Mouse (Mus musculus) olfactory bulb, adult 2 months (tissue): ENCODE measurements around the gene Chn2. TPM values are rescaled to one million over a fixed set of nuclear protein-coding genes. Genes with fewer than 3 reads are reported as not detected.

ENCODE experiments used
- H3K27ac ChIP-seq: fragments of 200-500 bp; 2 replicates; pipeline ENCODE4 v1.5.1; 2012; ENCODE audit warnings: low read depth, low read length; ENCODE audit not compliant: insufficient read depth
- H3K4me1 ChIP-seq: fragments of 200-500 bp; 2 replicates; pipeline ENCODE4 v1.6.1; 2012; ENCODE audit warnings: low read length; ENCODE audit not compliant: control insufficient read depth, insufficient read depth
- H3K4me3 ChIP-seq: fragments of 200-500 bp; 2 replicates; pipeline ENCODE4 v1.5.1; 2012; ENCODE audit warnings: mild to moderate bottlenecking, low read depth, low read length, moderate library complexity; ENCODE audit not compliant: insufficient read depth
- CTCF ChIP-seq: fragments of 200-500 bp; IDR thresholded peaks from 2 replicates; pipeline ENCODE4 v1.5.1; 2012; ENCODE audit warnings: low read depth, mild to moderate bottlenecking, low read length, moderate library complexity; ENCODE audit not compliant: insufficient read depth
- POLR2A ChIP-seq: fragments of 200-500 bp; IDR thresholded peaks from 2 replicates; pipeline ENCODE4 v1.6.1; 2012; ENCODE audit warnings: mild to moderate bottlenecking, low read depth, low read length, moderate library complexity; ENCODE audit not compliant: insufficient read depth
- WGBS: fragments of 180-500 bp; shearing (Covaris S2); methylation state at CpG from one replicate; pipeline ENCODE4 v1.1.7; 2018; 5-methylcytosine and 5-hydroxymethylcytosine counted together
- polyA plus RNA-seq: library from polyadenylated mRNA; stranded (reverse); fragments of >200 nt; gene quantifications from 2 replicates; pipeline ENCODE4 v1.2.4, GENCODE M21; 2012; ENCODE audit warnings: low replicate concordance; ENCODE audit not compliant: missing spikeins, insufficient read depth, insufficient read length

Gene Chn2
- polyA plus RNA-seq, 1 experiment = not detected

DNA sequence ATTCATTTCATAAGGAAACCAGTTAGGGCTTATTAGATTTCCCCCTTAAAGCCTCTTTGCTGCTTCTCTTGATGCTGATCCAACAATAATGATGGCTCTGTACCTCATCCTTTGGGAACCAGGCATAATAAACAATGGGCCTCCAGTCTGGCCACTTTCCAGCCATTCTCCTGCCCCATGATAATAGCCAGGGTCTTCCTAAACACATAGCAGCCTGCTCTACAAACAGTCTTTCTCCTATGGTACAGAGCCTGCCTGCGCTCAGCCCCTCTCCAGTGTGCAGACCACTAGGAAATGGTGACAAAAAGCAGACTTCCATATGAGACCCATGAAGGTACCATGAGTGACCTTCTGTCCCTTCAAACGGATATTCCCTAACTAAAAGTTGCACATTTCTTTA lies 260.1 kb downstream of the Chn2 start:
- 81% methylated on average over 2 of the region's 2 CpGs for WGBS
- Histone ChIP-seq H3K27ac (no peak overlapping the region), H3K4me1 (no peaks in the 10 kb centered on the region), H3K4me3 (no peak overlapping the region)
- TF ChIP-seq CTCF (no peak), POLR2A (no peak)

DNA sequence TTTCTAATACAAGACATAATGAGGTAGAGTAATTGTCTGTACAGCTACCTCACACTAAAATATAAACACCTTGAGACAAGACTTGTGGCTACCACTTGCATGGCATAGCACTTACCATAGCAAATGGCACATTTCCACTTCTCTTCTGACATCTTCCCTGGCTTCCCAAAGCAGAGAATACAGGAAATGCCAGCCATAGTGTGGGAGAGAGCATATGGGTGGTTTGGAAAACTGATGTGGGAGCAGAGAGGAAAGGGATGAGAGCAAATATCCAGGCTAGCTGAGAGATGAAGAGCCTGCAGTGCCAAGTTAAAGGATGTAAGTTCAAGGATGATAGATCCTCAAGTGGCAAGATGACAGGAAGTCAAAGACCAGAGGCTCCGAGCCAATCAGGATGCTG lies 266.4 kb downstream of the Chn2 start:
- Histone ChIP-seq H3K4me3 (no peak overlapping the region), H3K27ac (no peak overlapping the region), H3K4me1 (no peaks in the 10 kb centered on the region)
- 100% methylated on average over 1 of the region's 1 CpGs for WGBS
- TF ChIP-seq CTCF = no peak
- no peak for TF ChIP-seq POLR2A

DNA sequence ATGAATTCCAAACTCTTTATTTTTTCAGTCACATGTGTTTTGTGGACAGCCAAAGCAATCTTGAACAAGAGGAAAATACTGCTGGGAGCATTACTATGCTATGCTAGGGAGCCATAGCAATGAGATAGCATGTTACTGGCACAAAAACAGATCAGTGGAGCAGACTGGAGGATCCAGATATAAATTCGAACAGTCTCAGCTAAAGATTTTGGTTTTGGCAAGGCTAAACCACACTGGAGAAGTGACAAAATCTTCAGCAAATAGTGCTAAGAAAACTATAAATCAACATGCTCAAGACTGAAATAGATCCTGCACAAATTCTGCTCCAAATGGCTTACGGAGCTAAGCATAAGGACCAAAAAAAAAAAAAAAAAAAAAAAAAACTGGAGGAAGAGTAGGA lies 273.7 kb downstream of the Chn2 start:
- 77% methylated on average over 2 of the region's 2 CpGs for WGBS
- Histone ChIP-seq H3K27ac (no peak overlapping the region), H3K4me1 (no peaks in the 10 kb centered on the region), H3K4me3 (no peak overlapping the region)
- TF ChIP-seq POLR2A (no peak), CTCF (no peak)

DNA sequence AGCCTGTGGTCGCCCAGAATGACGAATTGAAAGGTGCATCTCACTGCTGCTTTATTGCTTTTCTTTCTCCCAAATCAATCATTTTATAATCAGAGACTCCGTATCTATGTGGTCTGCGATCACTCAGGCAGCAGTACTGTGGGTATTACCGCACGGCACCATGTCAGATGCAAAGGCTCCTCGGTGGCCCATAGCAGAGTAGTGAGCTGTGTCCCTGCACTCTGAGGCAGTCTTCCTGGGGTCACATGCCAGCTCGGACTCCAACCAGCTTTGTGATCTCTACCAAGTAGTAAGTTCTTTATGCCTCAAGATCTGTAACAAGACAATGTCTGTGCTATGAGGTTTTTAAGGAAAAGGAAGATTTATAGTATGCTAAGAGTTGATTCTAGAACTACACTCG lies 279.3 kb downstream of the Chn2 start:
- no peak for TF ChIP-seq CTCF
- no peak for TF ChIP-seq POLR2A
- H3K4me3 ChIP-seq = no peak overlapping the region
- no peak overlapping the region for H3K27ac ChIP-seq
- no peaks in the 10 kb centered on the region for H3K4me1 ChIP-seq
- WGBS = 90% methylated on average over 9 of the region's 9 CpGs

DNA sequence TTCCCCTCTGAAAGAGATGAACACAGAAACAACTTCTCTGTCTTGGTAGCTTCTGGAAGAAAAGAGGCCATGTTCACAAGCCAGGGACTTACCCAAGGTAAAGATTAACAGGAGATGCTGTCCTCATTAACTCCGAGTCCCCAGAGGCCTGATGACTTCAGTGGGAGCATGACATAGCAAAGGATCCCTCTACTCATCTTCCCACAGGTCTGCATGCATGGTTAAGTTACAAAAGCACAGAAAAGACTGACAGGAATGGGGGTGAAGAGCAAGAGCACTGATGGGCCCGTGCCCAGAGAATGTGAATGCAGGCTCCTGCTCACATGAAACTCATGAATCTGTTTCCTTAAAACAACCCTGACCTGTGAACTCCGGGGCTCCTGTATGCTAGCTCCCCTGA lies 279.8 kb downstream of the Chn2 start:
- H3K4me1 ChIP-seq = no peaks in the 10 kb centered on the region
- no peak for TF ChIP-seq POLR2A
- TF ChIP-seq CTCF = no peak
- H3K27ac ChIP-seq = no peak overlapping the region
- no peak overlapping the region for H3K4me3 ChIP-seq
- 85% methylated on average over 3 of the region's 3 CpGs for WGBS

DNA sequence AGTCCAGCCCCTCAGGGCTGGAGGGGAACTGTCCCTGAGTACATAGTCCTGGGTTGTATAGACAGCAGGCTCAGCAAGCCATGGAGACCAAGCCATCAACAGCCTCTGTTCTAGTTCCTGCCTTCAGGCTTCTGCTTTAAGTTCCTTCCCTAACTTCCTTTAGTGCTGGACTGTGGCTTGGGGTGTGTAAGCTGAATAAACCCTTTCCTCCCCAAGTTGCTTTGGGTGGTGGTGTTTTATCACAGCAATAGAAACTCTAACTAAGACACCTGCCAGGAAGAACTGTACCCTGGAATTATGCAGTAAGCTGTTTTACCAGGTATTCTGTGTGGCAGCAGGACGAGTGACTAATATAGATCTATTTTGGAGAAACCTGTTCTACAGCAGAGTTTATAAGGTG lies 280.9 kb downstream of the Chn2 start:
- Histone ChIP-seq H3K4me3 (no peak overlapping the region), H3K27ac (no peak overlapping the region), H3K4me1 (no peaks in the 10 kb centered on the region)
- TF ChIP-seq CTCF = no peak
- TF ChIP-seq POLR2A = no peak
- 89% methylated on average over 1 of the region's 1 CpGs for WGBS

DNA sequence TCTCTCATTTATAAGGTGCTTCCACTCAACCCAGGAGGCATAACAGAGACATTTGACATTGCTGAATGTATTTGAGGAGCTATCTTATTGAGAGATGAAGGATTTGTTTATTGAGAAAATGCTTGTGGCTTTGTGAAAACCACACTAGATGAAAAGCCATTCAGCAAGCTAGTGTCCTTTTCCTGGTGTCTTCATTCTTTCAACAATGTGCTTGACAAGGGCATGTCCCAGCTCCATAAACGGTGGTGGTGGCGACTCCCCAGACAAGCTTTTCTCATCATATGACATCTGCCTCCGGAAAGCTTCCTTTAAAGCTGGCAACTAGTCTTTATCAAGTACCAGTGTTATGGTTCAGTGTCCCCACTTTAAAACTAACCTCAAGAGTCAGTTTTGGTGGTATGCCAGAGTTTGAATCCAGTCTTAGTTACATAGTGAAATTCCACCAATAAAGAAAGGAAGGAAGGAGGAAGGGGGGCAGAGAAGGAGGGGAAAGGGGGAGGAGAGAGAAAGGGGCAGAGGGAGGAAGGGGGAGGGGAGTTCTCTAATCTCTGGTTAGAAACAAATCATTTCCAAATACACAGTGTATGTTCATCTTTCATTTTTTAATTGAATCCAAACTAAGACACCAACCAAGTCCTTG lies 286.0 kb downstream of the Chn2 start, which contains the start of gene Prr15:
Gene Prr15, plus strand, starts transcription at position 590 of the 640 bp plus-strand sequence.
- peaks cover 14% of the 10 kb centered on the region for H3K4me1 ChIP-seq

DNA sequence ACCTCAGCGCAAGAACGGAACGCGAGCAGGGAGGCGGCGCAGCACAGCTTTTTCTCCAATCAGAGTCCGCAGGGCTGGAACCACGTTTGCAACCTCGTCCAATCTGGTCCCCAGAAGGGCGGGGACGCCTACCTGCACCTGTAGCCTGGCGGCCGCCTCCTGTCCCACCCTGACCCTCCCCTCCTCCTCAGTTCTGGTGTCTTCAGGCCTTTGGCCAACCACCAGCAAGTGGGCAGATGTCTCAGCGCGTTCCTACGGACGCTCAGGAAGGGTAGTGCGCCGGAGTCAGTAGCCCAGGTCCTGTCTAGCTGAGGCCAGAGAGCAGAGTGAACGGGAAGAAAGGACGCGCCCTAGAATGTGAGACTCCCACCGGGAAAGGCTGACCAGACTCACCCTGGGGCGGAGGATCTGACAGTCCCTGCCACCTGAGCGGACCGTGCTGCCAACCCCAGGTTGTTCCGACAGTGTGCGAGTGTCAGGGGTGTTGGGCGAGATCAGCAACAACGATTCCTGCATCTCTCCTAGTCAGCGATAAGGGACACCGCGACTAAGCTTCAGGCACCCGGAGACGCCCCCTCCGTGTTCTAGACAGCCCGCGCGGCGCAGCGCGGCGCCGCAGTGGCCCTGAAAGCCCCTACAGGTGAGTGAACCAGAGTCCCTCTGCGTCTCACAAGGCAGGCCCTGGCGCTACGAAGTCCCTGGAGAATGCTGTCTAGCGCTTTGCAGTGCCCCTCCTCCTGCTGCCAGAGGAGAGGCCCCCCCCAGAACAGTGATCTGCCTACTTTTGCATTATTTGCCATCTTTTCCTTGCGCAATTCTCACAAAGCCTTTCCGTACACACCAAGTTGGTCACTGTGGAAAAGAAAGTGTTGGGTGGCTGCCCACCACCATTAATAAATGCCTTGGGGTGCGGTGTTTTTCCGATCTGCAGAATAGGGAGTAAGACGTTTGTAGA lies 287.6 kb downstream of the Chn2 start:
- TF ChIP-seq POLR2A (no peak), CTCF (no peak)
- peaks cover 14% of the 10 kb centered on the region for H3K4me1 ChIP-seq
- WGBS = under 1% methylated on average over 53 of the region's 53 CpGs
- H3K4me3 ChIP-seq = peak overlapping the region; percentile 51
- H3K27ac ChIP-seq = no peak overlapping the region

More for the DNA sequence above, 286.0 kb downstream of the Chn2 start, which contains the start of gene Prr15:
- no peak within 1 kb of the TSS for H3K27ac ChIP-seq
- WGBS = 65% methylated on average over 3 of the region's 3 CpGs
- peak within 1 kb of the TSS; percentile 51 for H3K4me3 ChIP-seq
- TF ChIP-seq CTCF = no peak
- TF ChIP-seq POLR2A = no peak

DNA sequence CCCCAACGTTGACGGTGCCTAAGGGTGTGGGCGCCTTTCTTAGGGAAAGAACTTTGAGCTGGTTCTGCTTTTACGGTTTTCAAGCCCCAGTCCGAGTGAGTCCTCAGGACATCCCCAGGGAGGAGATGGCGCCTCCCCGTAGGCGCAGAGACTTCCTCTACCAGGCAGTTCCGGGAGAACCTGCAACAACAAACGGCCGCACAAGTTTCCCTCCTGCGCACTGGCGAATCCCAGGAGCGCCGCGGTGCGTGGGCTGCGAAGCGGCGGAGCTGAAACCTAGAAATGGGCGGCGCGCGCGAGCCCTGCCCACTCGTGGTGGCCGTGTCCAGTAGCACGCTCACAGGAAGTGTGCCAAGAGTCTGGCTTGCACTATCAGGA lies 288.3 kb downstream of the Chn2 start:
- under 1% methylated on average over 28 of the region's 28 CpGs for WGBS
- no peak for TF ChIP-seq POLR2A
- TF ChIP-seq CTCF = no peak
- Histone ChIP-seq H3K4me3 (peak overlapping the region; percentile 51), H3K27ac (no peak overlapping the region), H3K4me1 (peaks cover 14% of the 10 kb centered on the region)
